10 mouse cellular contexts compared by ENCODE assay signal in the genomic region with DNA sequence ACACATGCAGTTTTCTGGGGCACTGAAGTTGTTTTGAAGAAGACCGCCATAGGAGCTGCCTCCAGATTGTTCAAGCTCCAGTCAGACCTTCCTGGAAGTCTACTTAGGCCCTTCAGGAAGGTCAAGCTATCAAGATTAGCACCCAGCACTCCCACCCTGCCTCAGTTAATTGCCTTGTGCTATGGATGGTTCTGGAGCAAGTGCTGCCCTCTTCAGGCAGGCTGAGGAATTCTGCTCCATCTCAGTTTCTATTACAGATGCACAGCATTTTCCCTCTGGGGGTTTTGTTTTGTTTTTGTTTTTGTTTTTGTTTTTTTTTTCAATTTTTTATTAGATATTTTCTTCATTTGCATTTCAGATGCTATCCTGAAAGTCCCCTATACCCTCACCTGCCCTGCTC.
A peak's percentile ranks its signal among the peaks of the same experiment; 100 is the strongest.
DNase-seq lines count a peak whose midpoint lies in the region; ATAC-seq and TF ChIP-seq lines count a peak whose summit lies in the region.
"Had no signal": no experiment of that assay in that cellular context is flagged by ENCODE, and none has a peak within 500 bp of the region (broad histone marks: within the 10 kb centered on the region; RNA-seq: fewer than 3 reads in every experiment).

No protein-coding gene starts in this region.

- H3K4me2 ChIP-seq in heart, embryonic 11.5 days: no peak overlapping the region
- H3K4me2 ChIP-seq: liver, embryonic 15.5 days had no signal

- H3K9me3 ChIP-seq in heart, embryonic 11.5 days (replicated peaks; ENCODE audit: control insufficient read depth, low read length): no peaks in the 10 kb centered on the region
- H3K9me3 ChIP-seq: liver, embryonic 15.5 days had no signal

- DNase-seq in adrenal gland, adult 2 months: peak; percentile 33
- no peak for DNase-seq in adrenal gland, adult 8-10 months
- peak; percentile 26 for DNase-seq in kidney, adult 9 months
- DNase-seq in kidney, postnatal 4 days: no peak
- peak; percentile 29 for DNase-seq in 3T3-L1 (ENCODE audit: low read depth, low spot score)
- DNase-seq in brain, embryonic 14.5 days (ENCODE audit: low read depth): no peak
- DNase-seq in spleen, postnatal 4 days (ENCODE audit: low spot score in 2 of 2): no peak
- DNase-seq: right cerebral cortex, postnatal 4 days had no signal

- peak; percentile 39; the same call in 1 of the 2 replicates for TF ChIP-seq CTCF in brain, embryonic 14.5 days (IDR thresholded peaks at IDR 0.05; ENCODE audit: borderline replicate concordance, extremely low read depth, insufficient read depth, insufficient read length)

- no peak for TF ChIP-seq POLR2A in brain, embryonic 14.5 days (IDR thresholded peaks at IDR 0.05; ENCODE audit: borderline replicate concordance, extremely low read depth, insufficient read depth, insufficient read length, poor library complexity, severe bottlenecking)

- H3K27me3 ChIP-seq in heart, embryonic 11.5 days (ENCODE audit: control insufficient read depth, insufficient read depth, low read length): no peaks in the 10 kb centered on the region
- H3K27me3 ChIP-seq: liver, embryonic 15.5 days had no signal

- no peak overlapping the region for H3K9ac ChIP-seq in heart, embryonic 11.5 days (ENCODE audit: low read depth, low read length)
- H3K9ac ChIP-seq: liver, embryonic 15.5 days had no signal

- no peak for ATAC-seq in heart, embryonic 11.5 days (replicated peaks; ENCODE audit: insufficient number of reproducible peaks, low FRiP score, low TSS enrichment)

- no peaks in the 10 kb centered on the region for H3K4me1 ChIP-seq in heart, embryonic 11.5 days (ENCODE audit: control insufficient read depth, insufficient read depth, low read length)
- H3K4me1 ChIP-seq: liver, embryonic 15.5 days had no signal

- 75% methylated on average over 1 of the region's 1 CpGs for WGBS in heart, embryonic 11.5 days (ENCODE audit: insufficient replicate concordance)

- no peak overlapping the region for H3K4me3 ChIP-seq in heart, embryonic 11.5 days (ENCODE audit: low read depth, low read length)
- H3K4me3 ChIP-seq: liver, embryonic 15.5 days had no signal

- H3K27ac ChIP-seq in heart, embryonic 11.5 days (ENCODE audit: low read depth, low read length): no peak overlapping the region
- H3K27ac ChIP-seq: liver, embryonic 15.5 days had no signal

- H3K36me3 ChIP-seq in heart, embryonic 11.5 days (ENCODE audit: control insufficient read depth, insufficient read depth, low read length): no peaks in the 10 kb centered on the region
- H3K36me3 ChIP-seq: liver, embryonic 15.5 days had no signal

Comparison
In these comparisons a context has a peak if more than half of its experiments do, and no peak if none do; other contexts are left out.
1. DNase-seq: peak in adrenal gland, adult 2 months (single experiment), kidney, adult 9 months (single experiment) and 3T3-L1 (single experiment); none in adrenal gland, adult 8-10 months (single experiment), kidney, postnatal 4 days (0 of 2), brain, embryonic 14.5 days (single experiment) and spleen, postnatal 4 days (0 of 2).